In genomic region chr9:121823051-121823450, GRCm38 (mm10) we compare ENCODE assay signal across 11 mouse cellular contexts. TPM values are rescaled to one million over a fixed set of nuclear protein-coding genes. Genes with fewer than 3 reads are reported as not detected.
A peak's percentile ranks its signal among the peaks of the same experiment; 100 is the strongest.
DNase-seq lines count a peak whose midpoint lies in the region; ATAC-seq and TF ChIP-seq lines count a peak whose summit lies in the region.
"Had no signal": no experiment of that assay in that cellular context is flagged by ENCODE, and none has a peak within 500 bp of the region (broad histone marks: within the 10 kb centered on the region; RNA-seq: fewer than 3 reads in every experiment).

No protein-coding gene starts in this region.

- H3K9ac ChIP-seq in embryonic facial prominence, embryonic 15.5 days, result no peak overlapping the region
- H3K9ac ChIP-seq in heart, postnatal 0 days (replicated peaks; ENCODE audit: low read depth, low read length), result no peak overlapping the region
- H3K9ac ChIP-seq: heart, embryonic 15.5 days; limb, embryonic 12.5 days had no signal

- H3K4me3 ChIP-seq in embryonic facial prominence, embryonic 15.5 days (replicated peaks), result no peak overlapping the region
- H3K4me3 ChIP-seq in embryonic facial prominence, embryonic 10.5 days, result no peak overlapping the region
- H3K4me3 ChIP-seq in heart, postnatal 0 days (ENCODE audit: low read depth, low read length), result no peak overlapping the region
- H3K4me3 ChIP-seq in myocyte, result no peak overlapping the region
- H3K4me3 ChIP-seq: heart, embryonic 15.5 days; limb, embryonic 12.5 days had no signal

- H3K4me2 ChIP-seq in embryonic facial prominence, embryonic 15.5 days (replicated peaks), result no peak overlapping the region
- H3K4me2 ChIP-seq in heart, postnatal 0 days (ENCODE audit: low read depth, low read length), result no peak overlapping the region
- peak overlapping the region; percentile 24 for H3K4me2 ChIP-seq in myocyte (ENCODE audit: low read depth)
- H3K4me2 ChIP-seq: heart, embryonic 15.5 days; limb, embryonic 12.5 days had no signal

- DNase-seq in embryonic facial prominence, embryonic 10.5 days (ENCODE audit: low spot score), result no peak
- DNase-seq in layer of hippocampus, adult 9-11 months, result peak; percentile 50
- no peak for DNase-seq in layer of hippocampus, postnatal 25 days (ENCODE audit: extremely low spot score in 1 of 2, low spot score in 1 of 2)
- DNase-seq in heart, postnatal 0 days (ENCODE audit: low spot score), result no peak
- no peak for DNase-seq in right cerebral cortex, postnatal 14 days

- H3K4me1 ChIP-seq in embryonic facial prominence, embryonic 15.5 days, result peaks cover 31% of the 10 kb centered on the region
- peaks cover 11% of the 10 kb centered on the region for H3K4me1 ChIP-seq in embryonic facial prominence, embryonic 10.5 days
- peaks cover 10% of the 10 kb centered on the region; the same call in 1 of the 2 replicates for H3K4me1 ChIP-seq in heart, postnatal 0 days (ENCODE audit: control insufficient read depth, insufficient read depth)

- H3K27ac ChIP-seq in embryonic facial prominence, embryonic 15.5 days (replicated peaks), result peak overlapping the region; percentile 1; the same call in 1 of the 2 replicates
- H3K27ac ChIP-seq in embryonic facial prominence, embryonic 10.5 days (replicated peaks), result no peak overlapping the region
- H3K27ac ChIP-seq in heart, postnatal 0 days (ENCODE audit: low read depth), result peak overlapping the region; percentile 47
- H3K27ac ChIP-seq: heart, embryonic 15.5 days; limb, embryonic 12.5 days had no signal

- ATAC-seq in embryonic facial prominence, embryonic 15.5 days (ENCODE audit: insufficient number of reproducible peaks, low FRiP score, low TSS enrichment, low read depth), result no peak
- peak; percentile 21; the same call in 1 of the 2 replicates for ATAC-seq in heart, postnatal 0 days (ENCODE audit: insufficient read depth, low read depth)
- no peak for ATAC-seq in inflammation-experienced regulatory T-cells, adult 6 months

- TF ChIP-seq CTCF in heart, postnatal 0 days (IDR thresholded peaks at IDR 0.05; ENCODE audit: low read depth), result no peak

- no peaks in the 10 kb centered on the region for H3K27me3 ChIP-seq in embryonic facial prominence, embryonic 15.5 days
- H3K27me3 ChIP-seq in embryonic facial prominence, embryonic 10.5 days (replicated peaks; ENCODE audit: low read depth, poor library complexity, severe bottlenecking), result no peaks in the 10 kb centered on the region
- no peaks in the 10 kb centered on the region; the same call in 1 of the 2 replicates for H3K27me3 ChIP-seq in heart, postnatal 0 days (ENCODE audit: control insufficient read depth, insufficient read depth, low read length)
- H3K27me3 ChIP-seq in myocyte (ENCODE audit: control insufficient read depth, insufficient read depth, insufficient read length), result no peaks in the 10 kb centered on the region
- H3K27me3 ChIP-seq: heart, embryonic 15.5 days had no signal

- H3ac ChIP-seq in myocyte (ENCODE audit: control insufficient read depth, insufficient read length), result no peak overlapping the region

- no peaks in the 10 kb centered on the region for H3K9me3 ChIP-seq in embryonic facial prominence, embryonic 15.5 days (replicated peaks)
- no peaks in the 10 kb centered on the region for H3K9me3 ChIP-seq in embryonic facial prominence, embryonic 10.5 days
- no peaks in the 10 kb centered on the region for H3K9me3 ChIP-seq in heart, postnatal 0 days (replicated peaks; ENCODE audit: control insufficient read depth, low read length)
- H3K9me3 ChIP-seq: heart, embryonic 15.5 days; limb, embryonic 12.5 days had no signal

- no peaks in the 10 kb centered on the region for H3K36me3 ChIP-seq in embryonic facial prominence, embryonic 15.5 days
- no peaks in the 10 kb centered on the region for H3K36me3 ChIP-seq in embryonic facial prominence, embryonic 10.5 days (replicated peaks)
- no peaks in the 10 kb centered on the region for H3K36me3 ChIP-seq in heart, postnatal 0 days (replicated peaks; ENCODE audit: control insufficient read depth, insufficient read depth, low read length)
- no peaks in the 10 kb centered on the region for H3K36me3 ChIP-seq in myocyte (ENCODE audit: control insufficient read depth, insufficient read depth)
- H3K36me3 ChIP-seq: heart, embryonic 15.5 days; limb, embryonic 12.5 days had no signal

- no peak for TF ChIP-seq EP300 in heart, postnatal 0 days (IDR thresholded peaks at IDR 0.05; ENCODE audit: low read depth)

- TF ChIP-seq POLR2A in myocyte (IDR thresholded peaks at IDR 0.05; ENCODE audit: insufficient read length, low read depth), result no peak

- WGBS in embryonic facial prominence, embryonic 15.5 days, result 72% methylated on average over 1 of the region's 1 CpGs
- 86% methylated on average over 1 of the region's 1 CpGs for WGBS in embryonic facial prominence, embryonic 10.5 days
- WGBS in heart, postnatal 0 days, result 86% methylated on average over 1 of the region's 1 CpGs

- H3K79me2 ChIP-seq in myocyte (ENCODE audit: control insufficient read depth, insufficient read depth), result no peaks in the 10 kb centered on the region

TF ChIP-seq in myocyte, 11 proteins besides CTCF, POLR2A, EP300 and RAD21:
- TF ChIP-seq TCF3 (IDR thresholded peaks at IDR 0.05; ENCODE audit: insufficient read length, low read depth), result no peak
- no peak for TF ChIP-seq E2F4 (IDR thresholded peaks at IDR 0.05; ENCODE audit: insufficient read depth)
- no peak for TF ChIP-seq TCF12 (IDR thresholded peaks at IDR 0.05; ENCODE audit: insufficient read depth, poor library complexity, severe bottlenecking)
- TF ChIP-seq SRF (IDR thresholded peaks at IDR 0.05; ENCODE audit: control insufficient read depth, insufficient read length, low read depth), result no peak
- no peak for TF ChIP-seq USF1 (IDR thresholded peaks at IDR 0.05; ENCODE audit: low read depth)
- no peak for TF ChIP-seq MYOG (IDR thresholded peaks at IDR 0.05; ENCODE audit: control insufficient read depth in 1 of 3, insufficient read depth in 1 of 3, insufficient read length in 2 of 3, low read depth in 2 of 3)
- no peak for TF ChIP-seq CEBPB (IDR thresholded peaks at IDR 0.05; ENCODE audit: insufficient read depth, poor library complexity, severe bottlenecking)
- TF ChIP-seq REST (IDR thresholded peaks at IDR 0.05; ENCODE audit: insufficient read depth, insufficient read length), result no peak

RNA-seq across cellular contexts. Expression of gene Ccdc13, which starts 16.2 kb away (rescaled TPM):
- 2.4 and 3.1 TPM in 2 replicates for polyA plus RNA-seq in embryonic facial prominence, embryonic 15.5 days (2015; fragmentation: Nextera tagmentation; extraction: Ambion mirVana)
- polyA plus RNA-seq in embryonic facial prominence, embryonic 10.5 days (2016; fragmentation: Nextera tagmentation; extraction: Ambion mirVana), result 0.83 and 1.2 TPM in 2 replicates
- total RNA-seq in layer of hippocampus, postnatal 25 days (2021), result 1 to 10 TPM; 8.9 to 9.7 TPM
- total RNA-seq in heart, postnatal 0 days (2014; rRNA removed; ENCODE audit: low replicate concordance), result not detected in 2 replicates
- 0.34 and 0.41 TPM in 2 replicates for polyA plus RNA-seq in heart, postnatal 0 days (2015; fragmentation: Nextera tagmentation; extraction: Ambion mirVana)
- 0.01 TPM for polyA plus RNA-seq in myocyte (2012; fragmentation: generic; extraction: Trizol)
- polyA plus RNA-seq in inflammation-experienced regulatory T-cells, adult 6 months (2017; shearing (Covaris generic)), result not detected
- total RNA-seq: megakaryocyte, adult 5-6 weeks had no signal
- polyA plus RNA-seq: heart, embryonic 15.5 days had no signal

RNA-seq across cellular contexts. Expression of gene Hhatl, which starts 30.7 kb away (rescaled TPM):
- 1.2 and 2.5 TPM in 2 replicates for polyA plus RNA-seq in embryonic facial prominence, embryonic 15.5 days (2015; fragmentation: Nextera tagmentation; extraction: Ambion mirVana)
- not detected in 2 replicates for polyA plus RNA-seq in embryonic facial prominence, embryonic 10.5 days (2016; fragmentation: Nextera tagmentation; extraction: Ambion mirVana)
- total RNA-seq in layer of hippocampus, postnatal 25 days (2021), result 10 to 100 TPM; 15.1 to 15.5 TPM
- 62.3 and 75.4 TPM in 2 replicates for total RNA-seq in heart, postnatal 0 days (2014; rRNA removed; ENCODE audit: low replicate concordance)
- 52.7 and 53.0 TPM in 2 replicates for polyA plus RNA-seq in heart, postnatal 0 days (2015; fragmentation: Nextera tagmentation; extraction: Ambion mirVana)
- 1.9 TPM for polyA plus RNA-seq in myocyte (2012; fragmentation: generic; extraction: Trizol)
- polyA plus RNA-seq in inflammation-experienced regulatory T-cells, adult 6 months (2017; shearing (Covaris generic)), result not detected
- total RNA-seq: megakaryocyte, adult 5-6 weeks had no signal

RNA-seq across cellular contexts. Expression of gene Higd1a, which starts 35.1 kb away (rescaled TPM):
- 212 and 224 TPM in 2 replicates for polyA plus RNA-seq in embryonic facial prominence, embryonic 15.5 days (2015; fragmentation: Nextera tagmentation; extraction: Ambion mirVana)
- polyA plus RNA-seq in embryonic facial prominence, embryonic 10.5 days (2016; fragmentation: Nextera tagmentation; extraction: Ambion mirVana), result 195 and 201 TPM in 2 replicates
- total RNA-seq in layer of hippocampus, postnatal 25 days (2021), result 10 to 100 TPM; 84.7 to 92.8 TPM
- 59.2 and 85.4 TPM in 2 replicates for total RNA-seq in heart, postnatal 0 days (2014; rRNA removed; ENCODE audit: low replicate concordance)
- polyA plus RNA-seq in heart, postnatal 0 days (2015; fragmentation: Nextera tagmentation; extraction: Ambion mirVana), result 319 and 332 TPM in 2 replicates
- polyA plus RNA-seq in myocyte (2012; fragmentation: generic; extraction: Trizol), result 115 TPM
- 100 to 1,000 TPM; 108 to 167 (median 119) TPM for polyA plus RNA-seq in inflammation-experienced regulatory T-cells, adult 6 months (2017; shearing (Covaris generic))

RNA-seq across cellular contexts. Expression of gene Klhl40, which starts 45.6 kb away (rescaled TPM):
- polyA plus RNA-seq in embryonic facial prominence, embryonic 15.5 days (2015; fragmentation: Nextera tagmentation; extraction: Ambion mirVana), result 16.7 and 23.2 TPM in 2 replicates
- polyA plus RNA-seq in embryonic facial prominence, embryonic 10.5 days (2016; fragmentation: Nextera tagmentation; extraction: Ambion mirVana), result 0.17 and 0.26 TPM in 2 replicates
- total RNA-seq in layer of hippocampus, postnatal 25 days (2021), result 1 to 10 TPM; 3.3 to 4.4 TPM
- total RNA-seq in heart, postnatal 0 days (2014; rRNA removed; ENCODE audit: low replicate concordance), result 20.7 and 28.2 TPM in 2 replicates
- polyA plus RNA-seq in heart, postnatal 0 days (2015; fragmentation: Nextera tagmentation; extraction: Ambion mirVana), result 12.6 and 14.5 TPM in 2 replicates
- 70.4 TPM for polyA plus RNA-seq in myocyte (2012; fragmentation: generic; extraction: Trizol)
- not detected for polyA plus RNA-seq in inflammation-experienced regulatory T-cells, adult 6 months (2017; shearing (Covaris generic))
- total RNA-seq: megakaryocyte, adult 5-6 weeks had no signal

Comparison
In these comparisons a context has a peak if more than half of its experiments do, and no peak if none do; other contexts are left out.
1. RNA of gene Hhatl, which starts 30.7 kb away (polyA plus RNA-seq): 52.7 to 53.0 TPM in heart, postnatal 0 days; 1.9 TPM in myocyte (single experiment), 1.2 to 2.5 TPM in embryonic facial prominence, embryonic 15.5 days, not detected in embryonic facial prominence, embryonic 10.5 days and not detected in inflammation-experienced regulatory T-cells, adult 6 months; every median in the first group is over 10 times any median in the second.